Mouse (Mus musculus): ENCODE results near the gene Epha1.

The Epha1 gene

GRCm38 (mm10) chr6:42373669-42374430 is 782 bp upstream of the Epha1 start:
- DNase-seq (ENCODE audit: low read depth, low spot score) = no peak

- DNase-seq (ENCODE audit: low read depth, low spot score) = no peak
Measured at GRCm38 (mm10) chr6:42372421-42372815, 650 bp downstream of the Epha1 start.

GRCm38 (mm10) chr6:42372001-42372400 is 1.1 kb downstream of the Epha1 start:
- DNase-seq (ENCODE audit: low read depth, low spot score) = no peak

GRCm38 (mm10) chr6:42370630-42371363 is 2.3 kb downstream of the Epha1 start:
- DNase-seq (ENCODE audit: low read depth, low spot score) = no peak

- no peak for DNase-seq (ENCODE audit: low read depth, low spot score)
Measured at GRCm38 (mm10) chr6:42369870-42370269, 3.2 kb downstream of the Epha1 start.

GRCm38 (mm10) chr6:42365215-42365614 is 7.9 kb downstream of the Epha1 start:
- no peak for DNase-seq (ENCODE audit: low read depth, low spot score)

GRCm38 (mm10) chr6:42364607-42365006 is 8.5 kb downstream of the Epha1 start:
- no peak for DNase-seq (ENCODE audit: low read depth, low spot score)

GRCm38 (mm10) chr6:42364066-42364465 is 9.0 kb downstream of the Epha1 start:
- DNase-seq (ENCODE audit: low read depth, low spot score) = no peak

GRCm38 (mm10) chr6:42362974-42363373 is 10.1 kb downstream of the Epha1 start:
- no peak for DNase-seq (ENCODE audit: low read depth, low spot score)

GRCm38 (mm10) chr6:42362497-42362896 is 10.6 kb downstream of the Epha1 start:
- DNase-seq (ENCODE audit: low read depth, low spot score) = no peak

- DNase-seq (ENCODE audit: low read depth, low spot score) = no peak
Measured at GRCm38 (mm10) chr6:42362074-42362473, 11.0 kb downstream of the Epha1 start.

- DNase-seq (ENCODE audit: low read depth, low spot score) = no peak
Measured at GRCm38 (mm10) chr6:42361041-42361895, 11.8 kb downstream of the Epha1 start.

GRCm38 (mm10) chr6:42360231-42360840 is 12.7 kb downstream of the Epha1 start:
- no peak for DNase-seq (ENCODE audit: low read depth, low spot score)

- DNase-seq (ENCODE audit: low read depth, low spot score) = no peak
Measured at GRCm38 (mm10) chr6:42359364-42360147, 13.5 kb downstream of the Epha1 start.

GRCm38 (mm10) chr6:42358901-42359300 is 14.2 kb downstream of the Epha1 start:
- no peak for DNase-seq (ENCODE audit: low read depth, low spot score)

- no peak for DNase-seq (ENCODE audit: low read depth, low spot score)
Measured at GRCm38 (mm10) chr6:42357901-42358300, 15.2 kb downstream of the Epha1 start.

GRCm38 (mm10) chr6:42356913-42357312 is 16.2 kb downstream of the Epha1 start:
- DNase-seq (ENCODE audit: low read depth, low spot score) = no peak

GRCm38 (mm10) chr6:42355794-42356600 is 17.1 kb downstream of the Epha1 start:
- no peak for DNase-seq (ENCODE audit: low read depth, low spot score)

- DNase-seq (ENCODE audit: low read depth, low spot score) = no peak
Measured at GRCm38 (mm10) chr6:42355366-42355765, 17.7 kb downstream of the Epha1 start.
